Mouse (Mus musculus) testis, postnatal 14 days (tissue): Measurements from ENCODE around the gene Lrrc23.
A peak's percentile ranks its signal among the peaks of the same experiment; 100 is the strongest.

Source experiments
- DNase-seq: peaks from one replicate; pipeline ENCODE4 v3.0.0; 2021; ENCODE audit warnings: low spot score

Gene Lrrc23

GRCm38 (mm10) chr6:124767920-124768703, 11.4 kb downstream of the Lrrc23 start:
- DNase-seq = no peak

GRCm38 (mm10) chr6:124767536-124767919, 12.0 kb downstream of the Lrrc23 start:
- no peak for DNase-seq

- DNase-seq = no peak
These were observed 13.6 kb downstream of the Lrrc23 start for GRCm38 (mm10) chr6:124765951-124766350.

GRCm38 (mm10) chr6:124759259-124759658, 20.3 kb downstream of the Lrrc23 start:
- DNase-seq = peak; percentile 84

GRCm38 (mm10) chr6:124758849-124759232, 20.7 kb downstream of the Lrrc23 start:
- DNase-seq = no peak

- DNase-seq = no peak
These were observed 21.3 kb downstream of the Lrrc23 start for GRCm38 (mm10) chr6:124757909-124758848.

- no peak for DNase-seq
These were observed 22.1 kb downstream of the Lrrc23 start for GRCm38 (mm10) chr6:124757351-124757880.

GRCm38 (mm10) chr6:124756652-124757350, 22.7 kb downstream of the Lrrc23 start:
- DNase-seq = peak; percentile 83

- peak; percentile 72 for DNase-seq
These were observed 23.5 kb downstream of the Lrrc23 start, which contains the start of the genes Gm45234 and Atn1 for GRCm38 (mm10) chr6:124755831-124756595. TSS of gene Gm45234 (minus strand) at chr6:124756021. TSS of gene Atn1 (minus strand) at chr6:124756524.

- DNase-seq = no peak
These were observed 24.2 kb downstream of the Lrrc23 start for GRCm38 (mm10) chr6:124755306-124755705.

GRCm38 (mm10) chr6:124753861-124754260, 25.7 kb downstream of the Lrrc23 start:
- no peak for DNase-seq

GRCm38 (mm10) chr6:124750405-124750804, 29.1 kb downstream of the Lrrc23 start:
- no peak for DNase-seq

- no peak for DNase-seq
These were observed 32.6 kb downstream of the Lrrc23 start for GRCm38 (mm10) chr6:124746654-124747632.

- no peak for DNase-seq
These were observed 33.3 kb downstream of the Lrrc23 start for GRCm38 (mm10) chr6:124746296-124746605.

- peak; percentile 94 for DNase-seq
These were observed 33.8 kb downstream of the Lrrc23 start for GRCm38 (mm10) chr6:124745490-124746295.

GRCm38 (mm10) chr6:124744755-124745321, 34.7 kb downstream of the Lrrc23 start:
- DNase-seq = peak; percentile 33

GRCm38 (mm10) chr6:124743647-124744046, 35.9 kb downstream of the Lrrc23 start:
- no peak for DNase-seq

GRCm38 (mm10) chr6:124742839-124743514, 36.5 kb downstream of the Lrrc23 start:
- peak; percentile 35 for DNase-seq
